Mouse (Mus musculus) R1 (cell line): ENCODE measurements around the gene Sec24b.

Experiments
- DNase-seq: peaks from one replicate; pipeline ENCODE4 v3.0.0-alpha.2; 2018; ENCODE audit warnings: low read depth, low spot score

Sec24b gene

DNA sequence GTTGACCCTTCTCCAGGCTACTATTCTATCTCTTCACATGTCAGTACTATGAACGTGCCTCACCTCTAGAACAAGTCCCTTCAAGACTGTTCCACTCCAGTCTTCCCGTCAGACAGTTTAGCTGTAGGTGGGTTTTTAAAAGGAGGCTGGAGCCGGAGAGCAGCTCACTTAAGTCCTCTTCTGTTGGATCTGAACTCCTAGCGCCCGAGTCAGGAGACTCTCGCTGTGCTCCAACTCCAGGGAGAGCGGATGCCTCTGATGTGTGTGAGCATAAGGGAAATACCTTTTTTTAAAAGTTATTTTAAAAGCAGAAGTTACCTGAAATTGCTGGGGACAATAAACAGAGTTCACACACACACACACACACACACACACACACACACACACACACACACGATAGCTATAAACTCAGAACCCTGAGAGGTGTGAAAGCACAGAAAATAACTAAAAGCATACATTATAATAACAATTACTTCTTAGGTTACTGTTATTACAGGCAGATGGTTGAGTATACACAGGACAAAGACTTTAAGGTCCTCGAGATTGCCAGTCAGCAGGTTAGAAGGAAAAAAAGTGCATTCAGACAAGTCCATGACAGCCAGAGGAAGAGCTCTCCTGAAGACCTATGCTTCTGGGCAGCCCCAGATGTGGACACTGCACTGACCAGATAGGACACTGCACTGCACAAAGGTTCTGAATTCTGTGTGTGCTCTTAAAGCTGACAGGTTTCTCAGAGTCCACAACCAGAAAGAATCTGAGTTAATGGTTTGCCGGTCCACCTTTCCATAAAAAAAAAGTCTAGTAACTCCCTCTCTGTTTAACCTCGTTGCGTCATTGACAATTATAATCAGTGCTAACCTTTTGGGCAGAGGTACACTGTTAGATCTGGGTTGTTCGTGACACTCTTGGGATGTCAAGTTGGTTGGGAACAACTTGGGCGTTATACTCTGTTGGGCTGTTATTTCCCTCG, 5.7 kb downstream of the Sec24b start:
- DNase-seq: no peak

DNA sequence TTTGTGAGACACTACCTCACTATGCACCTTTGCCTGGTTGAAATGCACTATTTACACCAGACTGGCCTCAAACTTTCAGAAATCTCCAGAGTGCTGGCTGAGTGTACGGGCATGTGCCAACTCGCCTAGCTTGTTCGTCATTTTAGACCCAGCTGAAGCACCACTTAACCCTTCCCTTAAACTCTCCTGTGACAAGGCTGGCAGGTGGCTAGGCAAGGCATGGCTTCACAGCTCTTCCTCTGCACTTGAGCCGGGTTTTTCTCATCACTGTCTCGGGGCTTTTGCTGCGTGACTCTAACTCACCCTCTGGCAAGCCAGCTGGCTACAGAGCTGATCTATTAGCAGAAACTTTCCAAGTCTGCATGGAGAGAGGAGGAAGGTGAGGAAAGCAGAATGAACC, 6.8 kb downstream of the Sec24b start:
- DNase-seq: no peak

DNA sequence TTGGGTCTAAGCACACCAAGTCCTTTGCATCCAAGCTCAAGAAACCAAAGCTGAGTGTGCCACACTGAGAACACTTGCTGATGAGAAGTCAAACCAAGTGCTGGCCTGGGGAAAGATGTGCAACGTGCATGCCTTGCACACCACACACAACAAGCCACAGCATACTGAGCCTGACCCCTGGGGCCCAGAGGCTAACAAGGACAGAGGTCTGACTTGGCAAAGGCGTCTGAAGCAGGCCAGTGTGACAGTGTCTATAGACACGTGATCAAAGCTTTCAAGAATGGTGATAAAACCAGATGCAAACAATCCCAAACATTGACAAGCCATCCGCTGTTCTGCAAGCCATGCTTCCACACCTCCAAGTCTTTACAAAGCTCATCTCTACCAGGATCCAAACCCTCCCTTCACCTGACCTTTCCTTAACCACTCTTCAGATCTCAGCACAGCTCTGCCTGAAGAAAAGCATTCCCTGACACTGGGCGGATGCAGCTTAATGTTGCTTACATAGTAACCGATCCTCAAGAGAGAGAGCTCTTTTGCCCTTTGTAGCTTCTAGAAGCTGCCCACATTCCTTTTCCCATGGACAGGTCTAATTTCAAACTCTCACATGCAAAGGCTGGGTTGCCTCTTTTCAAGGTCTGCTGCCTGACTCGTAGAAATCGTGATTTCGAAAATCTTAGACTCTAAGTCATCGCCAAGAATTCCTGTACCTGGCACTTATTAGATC, 7.8 kb downstream of the Sec24b start:
- no peak for DNase-seq

DNA sequence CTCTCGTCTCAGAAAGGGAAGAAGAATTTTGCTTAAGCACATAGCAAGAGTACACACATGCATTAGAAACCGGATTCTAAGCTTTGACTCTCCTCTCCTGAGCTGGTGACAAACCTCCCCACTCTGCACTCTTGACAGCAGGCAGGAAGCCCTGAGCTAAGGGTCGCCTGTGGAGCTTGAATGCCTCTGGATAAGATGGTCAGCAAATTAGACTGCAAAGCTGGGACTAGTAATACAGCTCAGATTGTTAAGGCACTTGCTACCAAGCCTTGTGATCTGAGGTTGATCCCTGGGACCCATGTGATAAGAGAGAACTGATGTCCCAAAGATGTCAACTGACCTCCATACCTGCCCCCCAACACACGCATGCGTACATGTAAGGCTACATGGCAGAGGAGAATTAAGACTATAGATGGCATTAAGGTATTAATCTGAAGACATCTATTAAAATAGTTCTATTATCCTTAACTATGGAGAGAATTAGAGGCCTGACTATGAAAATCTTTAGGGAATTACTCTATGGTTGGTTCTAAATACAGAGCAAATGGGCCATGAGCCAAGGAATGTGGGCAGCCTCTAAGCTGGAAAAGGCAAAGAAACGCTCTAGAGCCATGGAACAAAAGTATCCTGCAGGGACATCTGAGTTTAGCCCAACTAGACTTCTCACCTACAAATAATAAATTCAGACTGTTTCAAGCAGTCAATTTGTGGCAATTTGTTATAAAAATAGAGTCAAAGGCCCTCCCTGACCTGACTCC, 8.6 kb downstream of the Sec24b start:
- DNase-seq: no peak

DNA sequence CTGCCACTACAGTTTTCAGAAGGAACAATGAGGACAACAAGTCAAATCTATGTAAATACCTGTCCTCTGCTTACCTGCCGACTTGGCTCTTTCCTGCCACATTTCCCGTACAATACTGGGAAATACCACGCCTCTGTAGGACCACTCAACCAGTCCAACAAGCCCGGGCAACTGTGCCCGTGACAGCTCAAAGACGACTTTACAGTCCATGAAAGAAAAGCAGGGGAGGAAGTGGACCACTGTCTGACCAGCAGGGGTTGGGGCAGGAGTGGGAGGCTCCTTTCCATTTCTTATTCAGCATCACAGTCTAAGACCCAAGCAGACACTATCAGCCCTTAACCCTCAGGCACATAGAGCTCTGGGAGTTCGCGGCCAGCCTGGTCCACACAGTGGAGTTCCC, 9.2 kb downstream of the Sec24b start:
- DNase-seq: peak; percentile 39

DNA sequence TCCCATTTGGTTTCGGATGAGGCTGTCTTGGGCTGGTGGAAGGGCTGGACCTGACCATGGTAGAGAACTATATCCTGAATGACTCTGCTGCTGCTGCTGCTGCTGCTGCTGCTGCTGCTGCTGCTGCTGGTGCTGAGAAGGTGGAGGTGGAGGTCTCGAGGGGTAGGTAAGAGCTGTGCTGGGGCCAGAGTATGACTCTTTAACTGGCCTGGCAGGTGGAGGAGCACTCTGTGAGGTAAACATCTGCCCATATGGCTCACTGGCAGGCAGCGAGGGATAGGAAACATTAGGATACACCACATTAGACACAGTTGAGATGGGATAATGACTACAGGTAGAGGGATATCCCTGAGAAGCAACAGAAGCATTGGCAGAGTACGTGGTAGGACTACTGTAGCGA, 20.6 kb downstream of the Sec24b start:
- DNase-seq: no peak

DNA sequence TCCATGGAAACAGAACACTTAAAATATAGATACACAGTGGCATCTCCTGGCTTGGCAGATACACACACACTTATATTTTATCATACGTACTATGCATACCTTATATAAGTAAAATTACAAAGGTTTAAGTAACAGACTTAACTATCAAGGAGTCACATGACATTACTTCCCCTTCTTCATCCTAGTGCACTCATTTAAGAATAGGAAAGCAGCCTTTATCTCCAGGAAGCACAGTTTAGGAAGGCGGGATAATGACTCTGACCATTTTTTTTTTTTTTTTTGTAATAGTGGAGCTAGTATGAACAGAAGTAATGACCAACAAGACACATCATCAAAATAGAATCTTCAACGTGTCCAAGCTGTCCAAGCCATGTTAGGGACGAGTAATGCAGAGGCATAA, 21.3 kb downstream of the Sec24b start:
- DNase-seq: no peak

DNA sequence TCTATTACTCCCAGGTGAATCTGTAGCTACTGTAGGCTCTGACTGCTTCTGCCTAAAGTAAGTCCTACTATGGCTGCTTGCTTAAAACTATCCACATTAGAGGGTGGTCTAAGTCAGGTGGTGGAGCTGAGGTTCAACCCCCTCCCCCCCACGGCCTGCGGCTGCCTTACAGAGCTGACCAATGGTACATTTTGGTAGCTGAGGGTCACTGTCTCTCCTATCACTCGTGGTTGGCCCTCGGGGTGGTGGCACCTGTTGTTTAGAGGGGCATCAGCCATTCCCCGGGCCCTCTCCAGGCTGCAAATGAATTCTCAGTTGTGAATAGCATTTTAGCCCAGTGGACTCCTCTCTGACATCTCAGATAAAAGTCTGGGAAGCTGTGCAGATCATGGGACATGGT, 32.6 kb downstream of the Sec24b start:
- DNase-seq: no peak

DNA sequence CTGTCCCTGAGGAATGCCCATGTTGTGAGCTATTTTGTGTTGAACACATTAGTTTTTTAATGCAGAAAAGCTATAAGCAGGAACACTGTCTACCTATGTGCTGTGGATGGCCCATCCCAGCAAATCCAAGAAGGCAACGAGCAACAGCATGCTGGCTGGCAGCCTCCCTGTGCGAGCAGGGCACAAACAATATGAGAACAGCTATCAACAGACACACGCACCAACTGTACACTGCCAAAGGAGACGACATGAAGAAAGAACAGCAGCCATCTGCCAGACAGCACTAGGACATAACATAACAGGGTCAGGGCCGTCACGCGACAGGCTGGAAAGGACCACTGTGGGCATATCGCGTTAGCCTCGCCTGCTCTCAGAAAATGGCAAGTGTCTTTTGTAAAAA, 35.2 kb downstream of the Sec24b start:
- DNase-seq: no peak

DNA sequence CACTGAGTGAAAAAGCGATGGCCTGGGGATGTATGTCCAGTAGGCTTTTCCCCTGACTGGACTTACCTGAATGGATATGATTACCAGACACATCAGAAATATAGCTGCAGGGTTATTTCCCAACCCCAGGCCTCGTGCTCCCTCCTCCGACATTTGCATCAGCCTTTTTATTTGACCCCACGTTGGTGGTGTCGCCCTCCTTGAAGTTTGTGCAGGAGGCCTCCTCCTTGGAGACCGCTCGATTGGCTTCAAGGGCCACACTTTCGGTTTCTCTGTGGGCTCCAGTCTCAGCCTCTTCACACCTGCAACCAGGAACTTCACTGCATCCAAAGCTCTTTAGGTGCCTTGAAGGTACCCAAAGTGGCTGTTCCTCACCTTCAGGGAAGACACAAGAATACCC, 35.8 kb downstream of the Sec24b start:
- DNase-seq: no peak

DNA sequence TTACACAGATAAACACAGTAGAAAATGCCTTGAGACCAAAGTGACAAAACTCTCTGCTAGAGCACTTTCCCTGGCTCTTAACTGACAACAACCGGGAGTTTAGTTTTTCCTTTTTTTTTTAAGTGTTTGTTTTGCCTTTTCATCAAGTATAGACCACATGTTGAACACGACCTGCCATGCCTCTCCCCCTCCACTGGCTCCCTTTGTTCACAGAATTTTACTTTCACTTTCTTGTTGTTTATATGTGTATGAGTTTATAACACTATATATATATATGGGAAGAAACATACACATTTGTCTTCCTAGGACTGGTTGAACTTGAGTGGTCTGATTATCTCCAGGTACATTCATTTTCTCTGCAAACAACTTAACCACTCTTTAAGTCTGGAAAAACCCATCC, 48.4 kb downstream of the Sec24b start:
- DNase-seq: no peak

DNA sequence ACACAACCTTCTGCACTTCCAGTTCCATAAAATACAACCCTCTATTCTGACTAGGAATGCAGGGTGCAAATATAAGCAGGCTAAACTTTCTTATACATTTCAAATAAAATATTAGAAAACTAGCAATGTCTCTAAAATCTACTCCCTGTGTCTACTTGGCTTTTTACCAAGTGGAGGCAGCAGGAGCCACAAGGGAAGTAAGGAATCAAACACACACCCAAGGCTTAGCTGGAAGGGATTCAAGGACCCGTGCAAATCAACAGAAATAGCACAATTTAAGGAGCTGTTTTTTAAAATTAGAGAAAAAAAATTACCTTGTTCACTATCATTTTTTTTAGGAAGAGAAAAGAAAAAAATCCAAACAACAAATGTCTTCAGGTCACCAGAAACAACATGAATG, 50.1 kb downstream of the Sec24b start:
- no peak for DNase-seq

DNA sequence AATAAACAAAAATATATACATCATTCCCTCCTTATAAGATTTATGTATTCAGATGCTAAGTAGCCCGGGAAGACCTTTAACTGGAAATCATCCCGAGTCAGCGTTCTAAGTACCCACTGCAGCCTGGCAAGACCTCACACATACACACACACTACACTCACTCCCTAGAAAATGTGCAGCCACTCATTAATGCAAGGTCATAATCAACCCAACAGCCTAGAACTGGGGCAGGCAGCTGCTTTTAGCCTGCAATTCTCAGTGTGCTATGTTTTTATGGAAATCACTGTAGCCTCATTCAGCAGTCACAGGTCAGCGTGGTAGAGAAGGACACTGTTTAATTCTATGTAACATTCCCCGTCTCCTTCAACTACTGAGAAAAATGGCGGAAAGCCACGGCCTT, 55.2 kb downstream of the Sec24b start:
- DNase-seq: no peak

DNA sequence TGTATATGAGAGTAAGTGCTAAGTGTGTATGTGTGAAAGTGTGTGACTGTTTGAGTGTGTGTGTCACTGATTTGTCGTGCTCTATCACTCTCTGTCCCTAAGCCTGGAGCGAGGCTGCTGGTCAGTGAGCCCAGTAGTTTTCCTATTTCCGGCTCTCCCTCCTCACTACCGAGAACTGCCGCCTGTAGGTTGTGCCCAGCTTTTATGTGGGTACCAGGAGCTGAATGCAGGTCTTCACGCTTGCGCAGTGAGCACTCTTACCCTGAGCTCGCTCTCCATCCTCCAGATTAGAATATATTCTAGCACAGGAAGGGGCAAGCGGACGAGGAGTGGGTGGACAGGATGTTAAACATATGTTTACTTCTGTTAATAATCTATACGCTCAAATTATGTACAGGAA, 60.4 kb downstream of the Sec24b start:
- DNase-seq: no peak

DNA sequence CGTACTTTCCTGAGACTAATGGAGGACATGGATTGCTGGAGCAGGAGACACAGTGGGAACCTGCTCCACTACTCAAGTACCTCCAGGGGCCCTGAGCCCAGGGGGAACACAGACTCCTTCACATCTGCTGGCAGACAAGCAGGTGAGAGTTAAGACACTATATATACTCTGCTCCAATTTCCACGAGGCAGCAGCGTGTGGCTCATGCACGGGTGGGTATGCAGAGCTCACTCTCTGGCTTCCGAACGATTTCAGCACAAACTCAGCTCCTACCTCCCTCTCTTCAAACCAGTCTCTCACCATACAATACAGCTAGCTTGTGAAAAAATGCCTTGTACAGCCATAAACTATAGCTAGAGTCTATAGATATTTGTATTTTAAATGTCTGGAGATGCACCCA, 62.8 kb downstream of the Sec24b start:
- DNase-seq: no peak

DNA sequence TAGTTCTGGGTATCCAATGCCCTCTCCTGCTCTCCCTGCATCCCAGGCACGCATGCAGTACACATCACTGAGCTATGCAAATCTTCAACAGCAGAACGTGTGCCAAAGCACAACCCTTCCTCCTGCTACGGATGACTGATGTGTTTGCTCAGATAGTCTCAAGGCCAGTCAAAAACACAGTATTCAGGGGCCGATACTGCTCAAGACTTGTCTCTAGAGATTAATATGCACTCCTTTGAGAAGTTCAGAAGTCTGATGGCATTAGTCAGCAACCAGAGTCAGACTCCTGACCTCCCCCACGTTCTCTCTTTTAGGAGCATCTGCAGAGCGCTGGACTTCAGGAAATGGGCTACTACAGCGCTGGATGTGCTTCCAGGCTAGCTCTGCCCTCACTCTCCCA, 63.4 kb downstream of the Sec24b start:
- no peak for DNase-seq

DNA sequence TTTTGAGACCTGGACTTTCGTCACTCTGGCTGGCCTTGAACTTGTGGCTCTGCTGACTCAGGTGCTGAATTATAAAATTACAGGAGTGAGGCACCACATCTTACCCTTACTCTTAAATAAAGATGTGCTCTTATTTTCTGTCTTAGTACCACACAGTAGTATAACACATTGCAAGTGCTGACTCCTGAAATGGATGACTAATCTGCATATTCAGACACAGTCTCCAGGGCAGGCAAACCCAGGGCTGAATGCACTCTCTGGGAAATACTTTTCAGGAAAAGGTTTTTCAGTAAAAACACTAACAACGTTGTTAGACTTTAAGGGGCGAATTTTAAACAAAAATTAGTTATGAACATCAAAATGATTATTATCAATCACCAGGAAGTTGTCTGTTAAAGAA, 64.0 kb downstream of the Sec24b start:
- no peak for DNase-seq

DNA sequence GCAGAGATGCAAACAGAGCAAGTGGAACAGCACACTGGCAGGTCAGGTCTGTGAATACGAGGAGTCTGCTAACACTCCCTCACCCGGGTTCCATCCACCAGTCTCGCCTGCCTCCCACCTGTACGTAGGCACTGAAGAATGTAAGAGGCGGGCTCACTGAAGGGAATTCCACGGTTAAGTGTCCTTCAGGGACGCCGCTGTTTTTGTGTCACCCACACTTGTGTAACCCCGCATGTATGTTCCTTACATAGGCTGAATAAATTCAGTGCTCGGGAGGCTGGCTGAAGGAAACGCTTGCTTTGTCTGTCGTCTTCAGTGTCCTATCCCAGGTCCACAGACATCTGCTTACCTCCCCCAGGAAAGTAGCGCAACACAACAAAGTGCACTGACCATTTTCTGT, 74.1 kb downstream of the Sec24b start:
- DNase-seq: no peak

DNA sequence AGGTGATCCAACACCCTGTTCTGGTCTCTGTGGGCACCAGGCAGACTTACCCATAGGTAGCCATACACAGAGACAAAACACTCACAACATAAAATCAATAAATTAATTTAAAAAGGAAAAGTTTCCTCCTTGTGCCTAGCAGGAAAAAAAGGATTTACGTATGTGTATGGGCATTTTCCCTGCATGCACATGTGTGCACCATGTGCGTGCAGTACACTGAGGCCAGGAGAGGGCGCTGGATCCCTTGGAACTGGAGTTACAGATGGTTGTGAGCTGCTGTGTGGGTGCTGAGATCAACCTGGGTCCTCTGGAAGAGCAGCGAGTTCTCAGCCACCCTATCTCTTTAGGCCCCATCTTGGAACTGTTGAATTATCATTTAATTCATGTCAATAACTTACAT, 76.0 kb downstream of the Sec24b start:
- DNase-seq: peak; percentile 53

DNA sequence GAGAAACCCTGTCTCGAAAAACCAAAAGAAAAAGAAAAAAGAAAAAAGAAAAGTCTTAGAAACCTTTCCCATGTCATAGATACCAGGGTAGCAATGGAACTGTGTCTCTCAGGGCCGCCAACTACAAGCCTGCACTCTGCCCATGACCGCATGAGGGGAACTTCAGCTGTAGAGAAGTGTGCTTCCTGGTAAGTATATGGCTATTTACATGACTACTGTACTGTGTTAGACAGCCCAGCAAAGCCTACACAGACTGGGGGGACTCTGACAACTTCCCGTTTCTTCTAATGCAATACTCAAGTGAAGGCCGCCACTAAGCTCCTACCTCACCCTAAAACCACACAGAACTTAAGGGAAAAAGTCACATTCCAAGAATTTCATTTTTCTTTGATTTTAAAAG, 76.6 kb downstream of the Sec24b start:
- no peak for DNase-seq

DNA sequence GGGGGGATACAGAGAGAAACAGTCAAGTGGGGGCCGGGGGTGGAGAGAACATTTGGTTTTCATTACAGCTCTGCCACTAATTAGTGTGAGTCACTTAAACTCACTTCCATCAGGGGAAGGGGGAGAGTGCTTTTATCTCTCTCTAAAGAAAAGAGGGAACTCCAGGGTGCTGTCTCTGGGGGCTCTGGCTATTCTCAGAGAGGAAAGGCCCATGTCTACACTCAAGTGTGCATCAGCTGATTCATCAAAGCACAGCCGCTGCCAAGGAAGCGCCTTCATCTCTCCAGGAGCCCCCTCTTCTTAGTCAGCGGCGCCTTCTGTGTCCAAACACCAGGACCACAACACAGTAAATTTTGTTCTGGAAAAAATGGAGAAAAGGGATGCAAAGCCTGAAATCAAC, 79.1 kb downstream of the Sec24b start:
- no peak for DNase-seq

DNA sequence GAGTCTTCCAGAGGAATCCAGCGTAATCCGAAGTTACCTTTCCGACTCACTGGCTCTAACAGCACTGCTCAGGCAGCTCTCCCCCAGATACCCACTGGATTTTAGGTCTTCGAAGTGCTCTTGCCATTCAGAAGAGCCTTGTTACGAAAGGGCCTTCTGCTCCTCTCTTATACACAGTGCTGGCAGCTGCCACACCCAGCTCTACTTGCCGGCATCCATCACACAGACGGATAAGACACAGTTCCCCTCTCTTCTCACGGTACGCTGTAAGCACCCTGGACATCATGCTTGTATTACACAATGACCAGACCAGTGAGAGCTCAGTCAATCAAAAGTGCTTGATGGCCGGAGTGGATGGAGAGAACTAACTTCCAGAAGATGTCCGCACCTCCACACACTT, 79.6 kb downstream of the Sec24b start:
- DNase-seq: no peak
